Mouse (Mus musculus) ovary, adult 2 months (tissue): ENCODE measurements around the gene Olfr555. TPM values are rescaled to one million over a fixed set of nuclear protein-coding genes. Genes with fewer than 3 reads are reported as not detected.

ENCODE experiments used
- polyA plus RNA-seq: library from polyadenylated mRNA; depleted of rRNA; stranded (reverse); fragments of >200 nt; gene quantifications from 2 replicates; pipeline ENCODE4 v1.2.3, GENCODE M21; 2012; rRNA removed

Gene Olfr555
- polyA plus RNA-seq, result not detected in 2 replicates

GRCm38 (mm10) chr7:102658523-102658922, at the start of gene Olfr555:
Olfr555 (plus strand) TSS chr7:102658823.

GRCm38 (mm10) chr7:102618118-102618517, 40.5 kb upstream of the Olfr555 start, which contains the start of gene Olfr553:
Olfr553 (minus strand) TSS chr7:102618218.

GRCm38 (mm10) chr7:102638132-102638531, 20.5 kb upstream of the Olfr555 start, which contains the start of gene Olfr554:
Olfr554 (plus strand) TSS chr7:102638432.

GRCm38 (mm10) chr7:102664599-102664998, 6.0 kb downstream of the Olfr555 start, which contains the start of gene Olfr556:
Olfr556 (plus strand) TSS chr7:102664899.

GRCm38 (mm10) chr7:102686944-102687501, 28.4 kb downstream of the Olfr555 start, which contains the start of gene Trim68:
Trim68 (minus strand) TSS chr7:102687327.

GRCm38 (mm10) chr7:102695358-102696125, 36.9 kb downstream of the Olfr555 start, which contains the start of gene Olfr557:
Olfr557 (plus strand) TSS chr7:102695910.

GRCm38 (mm10) chr7:102701915-102702314, 43.3 kb downstream of the Olfr555 start, which contains the start of gene Olfr558:
Olfr558 (plus strand) TSS chr7:102702215.

Other genes with a start within 250 kb of the Olfr555 start
- 9.4 and 13.6 TPM in 2 replicates for gene Rrm1, start 217.1 kb upstream of the Olfr555 start, polyA plus RNA-seq
- gene Olfr543, start 177.1 kb upstream of the Olfr555 start, polyA plus RNA-seq, result not detected in 2 replicates
- not detected in 2 replicates for gene Olfr544, start 170.5 kb upstream of the Olfr555 start, polyA plus RNA-seq
- gene Olfr545, start 159.2 kb upstream of the Olfr555 start, polyA plus RNA-seq, result not detected in 2 replicates
- gene Olfr547, start 124.1 kb upstream of the Olfr555 start, polyA plus RNA-seq, result not detected in 2 replicates
- not detected in 2 replicates for gene Olfr548-ps1, start 117.9 kb upstream of the Olfr555 start, polyA plus RNA-seq
- not detected in 2 replicates for gene Olfr549, start 109.0 kb upstream of the Olfr555 start, polyA plus RNA-seq
- gene Trim21, start 93.3 kb upstream of the Olfr555 start, polyA plus RNA-seq, result 3.1 and 3.4 TPM in 2 replicates
- 0.18 and 0.25 TPM in 2 replicates for gene Olfr550, start 87.4 kb upstream of the Olfr555 start, polyA plus RNA-seq
- not detected in 2 replicates for gene Olfr551, start 66.9 kb upstream of the Olfr555 start, polyA plus RNA-seq
- gene Olfr552, start 61.1 kb upstream of the Olfr555 start, polyA plus RNA-seq, result not detected in 2 replicates
- gene Olfr553, start 40.6 kb upstream of the Olfr555 start, polyA plus RNA-seq, result not detected in 2 replicates
- not detected in 2 replicates for gene Olfr554, start 20.4 kb upstream of the Olfr555 start, polyA plus RNA-seq
- not detected in 2 replicates for gene Olfr556, start 6.1 kb downstream of the Olfr555 start, polyA plus RNA-seq
- 14.6 and 19.4 TPM in 2 replicates for gene Trim68, start 28.5 kb downstream of the Olfr555 start, polyA plus RNA-seq
- gene Olfr557, start 37.1 kb downstream of the Olfr555 start, polyA plus RNA-seq, result not detected in 2 replicates
- 3.2 and 3.3 TPM in 2 replicates for gene Olfr558, start 43.4 kb downstream of the Olfr555 start, polyA plus RNA-seq
- gene Olfr33, start 60.2 kb downstream of the Olfr555 start, polyA plus RNA-seq, result not detected in 2 replicates
- gene Olfr559, start 68.7 kb downstream of the Olfr555 start, polyA plus RNA-seq, result not detected in 2 replicates
- gene Olfr560, start 100.5 kb downstream of the Olfr555 start, polyA plus RNA-seq, result not detected in 2 replicates
- 2.1 and 3.6 TPM in 2 replicates for gene Olfr78, start 100.6 kb downstream of the Olfr555 start, polyA plus RNA-seq
- not detected in 2 replicates for gene Olfr561, start 112.4 kb downstream of the Olfr555 start, polyA plus RNA-seq
- not detected in 2 replicates for gene Olfr564, start 144.7 kb downstream of the Olfr555 start, polyA plus RNA-seq
- not detected in 2 replicates for gene Olfr566, start 199.9 kb downstream of the Olfr555 start, polyA plus RNA-seq
- not detected in 2 replicates for gene Olfr568, start 218.3 kb downstream of the Olfr555 start, polyA plus RNA-seq
- not detected in 2 replicates for gene Olfr569, start 232.1 kb downstream of the Olfr555 start, polyA plus RNA-seq
- gene Olfr570, start 235.8 kb downstream of the Olfr555 start, polyA plus RNA-seq, result not detected in 2 replicates